Mouse (Mus musculus): ENCODE data around the gene Tesmin. TPM values are rescaled to one million over a fixed set of nuclear protein-coding genes. Genes with fewer than 3 reads are reported as not detected.
A peak's percentile ranks its signal among the peaks of the same experiment; 100 is the strongest.

Gene Tesmin
- total RNA-seq, 2 experiments from 2014 or later, result 0.30 to 0.41 TPM

DNA sequence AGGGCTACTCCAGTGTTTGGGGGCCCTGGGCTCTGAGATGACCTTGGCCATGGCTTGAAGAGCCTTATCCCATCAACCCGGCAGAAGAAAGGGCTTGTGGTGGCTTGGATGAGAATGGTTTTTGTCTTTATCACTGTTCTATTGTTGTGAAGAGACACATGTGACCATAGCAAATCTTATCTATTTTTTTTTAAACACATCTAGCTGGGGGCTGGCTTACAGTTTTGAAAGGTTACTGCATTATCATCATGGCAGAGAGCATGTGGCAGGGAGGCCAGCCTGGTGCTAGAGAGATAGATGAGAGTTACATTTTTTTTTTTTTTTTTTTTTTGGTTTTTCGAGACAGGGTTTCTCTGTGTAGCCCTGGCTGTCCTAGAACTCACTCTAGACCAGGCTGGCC lies 43.3 kb downstream of the Tesmin start:
- intact Hi-C loops (cut with DNase I), result no loop called here
- no peak for DNase-seq (ENCODE audit: extremely low spot score in 1 of 2, low spot score in 2 of 2)

DNA sequence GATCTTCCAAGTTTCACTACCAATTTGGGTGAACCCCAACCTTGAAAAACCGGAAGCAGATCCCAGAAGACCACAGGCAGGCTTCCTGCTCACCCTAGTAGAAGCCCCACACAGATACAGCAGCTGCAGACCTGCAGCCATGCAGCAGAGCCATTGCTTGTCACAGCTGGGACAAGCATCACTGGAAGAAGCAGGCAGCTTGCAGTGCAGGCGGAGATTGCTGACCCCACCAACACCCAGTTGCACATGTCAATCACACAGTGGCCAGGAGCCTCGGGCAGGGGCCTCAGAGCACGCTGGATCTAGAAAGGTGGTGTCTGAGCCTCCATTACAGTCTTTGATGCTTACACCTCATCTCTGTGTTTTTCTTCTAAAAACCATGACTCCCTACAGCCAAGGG lies 45.5 kb downstream of the Tesmin start:
- intact Hi-C loops (cut with DNase I), result no loop called here
- no peak for DNase-seq (ENCODE audit: extremely low spot score in 1 of 2, low spot score in 2 of 2)

DNA sequence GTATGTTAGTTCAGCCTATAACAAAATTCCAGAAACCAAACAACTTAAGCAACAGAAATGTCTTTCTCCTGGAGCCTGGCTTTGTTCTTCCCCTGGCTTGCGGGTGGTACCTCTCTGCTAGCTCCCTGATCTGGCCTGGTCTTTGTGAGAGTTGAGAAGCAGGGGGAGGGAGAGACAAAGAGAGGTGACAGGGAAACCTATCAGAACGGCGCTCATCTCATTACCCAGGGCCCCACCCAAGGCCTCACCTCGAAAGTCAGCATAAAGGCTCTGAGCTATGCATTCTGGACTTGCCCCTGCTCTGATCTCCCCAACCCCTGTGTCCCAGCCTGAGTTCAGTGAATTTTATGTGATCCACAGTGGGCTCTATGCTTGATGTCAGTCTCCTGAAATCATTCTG lies 46.0 kb downstream of the Tesmin start:
- intact Hi-C loops (cut with DNase I), result no loop called here
- no peak for DNase-seq (ENCODE audit: extremely low spot score in 1 of 2, low spot score in 2 of 2)

DNA sequence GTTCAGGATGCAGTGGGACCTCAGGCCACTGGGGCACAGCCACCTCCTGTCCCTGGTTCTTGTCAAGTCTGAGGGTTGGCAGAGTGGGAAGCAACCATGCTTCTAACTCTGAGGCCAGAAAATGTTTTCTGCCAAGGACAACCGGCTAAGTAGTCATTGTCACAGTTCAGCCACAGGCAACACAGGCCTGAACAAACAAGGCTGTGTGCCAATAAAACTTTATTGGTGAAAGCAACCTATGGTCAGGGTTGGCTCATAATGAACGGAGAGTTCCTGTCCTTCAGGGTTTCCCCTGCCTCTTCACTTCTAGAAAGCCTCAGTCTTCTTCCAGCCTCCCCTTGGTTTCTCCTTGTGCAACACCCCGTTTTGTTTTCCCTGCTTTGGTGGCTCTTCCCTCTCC lies 47.2 kb downstream of the Tesmin start:
- DNase-seq (ENCODE audit: extremely low spot score in 1 of 2, low spot score in 2 of 2), result no peak
- intact Hi-C loops (cut with DNase I), result no loop called here

DNA sequence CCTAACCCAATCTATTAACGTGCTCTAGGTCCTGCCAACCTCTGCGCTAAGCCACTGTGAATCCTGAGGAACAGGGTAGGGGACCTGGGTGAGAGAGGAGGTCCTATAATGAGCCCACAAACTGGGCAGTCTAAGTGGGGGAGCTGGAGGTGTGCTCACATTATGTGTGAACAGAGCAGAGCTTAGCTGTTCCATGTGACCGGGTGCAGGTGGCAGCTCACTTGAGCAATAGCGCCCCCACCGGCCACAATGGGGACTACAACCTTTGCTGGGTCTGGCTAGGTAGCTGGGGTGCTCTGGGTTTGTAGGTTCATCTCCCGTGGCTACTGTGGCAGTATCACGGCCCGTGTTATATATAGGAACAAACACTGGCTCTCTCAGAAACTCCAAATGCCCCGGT lies 48.2 kb downstream of the Tesmin start:
- DNase-seq (ENCODE audit: extremely low spot score in 1 of 2, low spot score in 2 of 2), result no peak
- intact Hi-C loops (cut with DNase I), result no loop called here

DNA sequence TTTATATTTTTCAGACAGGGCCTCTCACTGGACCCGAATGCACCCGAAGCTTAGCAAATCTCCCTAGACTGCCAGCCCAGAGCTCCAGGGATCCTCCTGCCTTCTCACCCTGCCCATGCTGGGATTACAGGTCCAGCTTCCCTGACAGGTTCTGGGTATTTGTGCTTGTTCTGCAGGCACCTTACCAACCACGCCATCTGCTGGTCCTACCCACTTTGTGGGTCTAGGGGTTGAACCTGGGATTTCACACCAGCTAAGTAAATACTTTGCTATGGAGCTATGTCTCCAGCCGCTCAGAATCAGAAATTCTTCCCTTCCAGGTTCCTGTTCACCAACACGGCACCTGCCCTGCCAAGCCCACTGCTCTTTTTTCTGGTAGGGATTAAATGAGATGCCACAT lies 49.3 kb downstream of the Tesmin start:
- DNase-seq (ENCODE audit: extremely low spot score in 1 of 2, low spot score in 2 of 2), result no peak
- intact Hi-C loops (cut with DNase I), result no loop called here

DNA sequence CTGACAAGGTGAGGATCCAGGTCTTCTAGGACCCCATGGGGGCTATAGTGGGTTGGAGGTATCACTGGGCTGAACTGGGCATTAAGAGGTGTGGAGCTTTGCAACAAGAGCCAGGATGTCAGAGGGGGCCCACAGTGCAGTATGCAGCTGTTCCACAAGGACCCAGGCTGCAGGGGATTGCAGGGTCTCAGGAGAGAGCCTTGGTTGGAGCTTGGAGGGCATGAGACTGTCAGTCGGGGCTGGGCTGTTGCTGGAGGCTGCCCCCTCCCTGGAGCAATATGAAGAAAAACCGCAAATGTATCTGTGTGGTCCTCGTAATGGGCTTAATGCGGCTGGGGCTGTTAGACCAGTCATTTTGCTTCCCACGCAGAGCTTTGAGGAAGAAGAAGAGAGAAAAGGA lies 52.0 kb downstream of the Tesmin start:
- DNase-seq (ENCODE audit: extremely low spot score in 1 of 2, low spot score in 2 of 2), result no peak
- intact Hi-C loops (cut with DNase I), result no loop called here

DNA sequence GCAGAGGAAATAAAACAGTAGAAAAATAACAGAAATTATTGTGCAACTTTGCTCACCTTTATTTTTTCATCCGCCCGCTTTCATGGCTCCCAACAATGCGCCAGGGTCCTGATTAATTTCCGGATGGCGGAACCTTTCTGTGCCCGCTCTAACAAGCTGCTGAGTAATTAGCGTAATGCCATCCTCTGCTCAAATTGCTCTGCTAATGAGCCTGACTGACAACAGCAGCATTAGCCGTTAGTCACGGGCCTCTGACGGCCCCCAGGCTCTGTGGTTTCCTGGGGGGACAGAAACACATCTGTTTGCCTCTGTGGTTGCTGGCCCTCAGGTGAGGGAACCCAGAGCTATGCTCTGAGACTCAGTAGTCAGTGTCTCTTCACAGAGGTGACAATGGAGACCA lies 52.4 kb downstream of the Tesmin start:
- intact Hi-C loops (cut with DNase I), result no loop called here
- no peak for DNase-seq (ENCODE audit: extremely low spot score in 1 of 2, low spot score in 2 of 2)

DNA sequence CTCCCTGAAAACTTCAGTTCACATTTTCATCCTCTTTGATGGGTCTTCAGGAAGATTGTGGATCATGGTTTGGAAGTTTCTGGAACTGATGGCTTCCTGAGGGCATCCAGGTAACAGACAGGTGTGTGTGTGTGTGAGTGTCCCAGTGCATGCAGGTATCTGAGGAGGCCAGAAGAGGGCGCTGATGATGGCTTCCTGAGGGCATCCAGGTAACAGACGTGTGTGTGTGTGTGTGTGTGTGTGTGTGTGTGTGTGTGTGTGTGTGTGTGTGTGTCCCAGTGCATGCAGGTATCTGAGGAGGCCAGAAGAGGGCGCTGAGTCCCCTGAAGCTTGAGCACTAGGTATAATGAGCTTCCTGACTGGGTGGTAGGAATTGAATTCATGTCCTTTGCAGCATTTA lies 58.7 kb downstream of the Tesmin start:
- intact Hi-C loops (cut with DNase I), result no loop called here
- no peak for DNase-seq (ENCODE audit: extremely low spot score in 1 of 2, low spot score in 2 of 2)

DNA sequence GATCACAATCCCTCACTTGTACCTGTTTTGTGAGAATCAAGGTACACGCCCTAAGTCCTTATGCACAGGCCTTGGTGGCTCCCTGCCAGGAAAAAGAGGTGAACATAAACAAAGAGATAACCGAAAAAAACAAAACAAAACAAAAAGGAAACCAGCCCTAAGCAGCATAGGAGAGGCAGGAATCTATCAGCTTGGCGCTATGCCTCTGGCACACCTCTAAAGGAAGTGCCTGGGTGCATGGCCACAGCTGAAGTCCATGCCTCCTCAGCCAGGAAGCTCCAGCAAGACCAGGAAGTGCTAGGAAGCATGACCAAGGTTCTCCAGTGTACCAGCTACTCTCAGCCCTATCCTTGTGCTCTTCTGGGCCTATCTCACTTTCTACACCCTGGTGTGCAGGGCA lies 60.6 kb downstream of the Tesmin start:
- intact Hi-C loops (cut with DNase I), result no loop called here
- no peak for DNase-seq (ENCODE audit: extremely low spot score in 1 of 2, low spot score in 2 of 2)

DNA sequence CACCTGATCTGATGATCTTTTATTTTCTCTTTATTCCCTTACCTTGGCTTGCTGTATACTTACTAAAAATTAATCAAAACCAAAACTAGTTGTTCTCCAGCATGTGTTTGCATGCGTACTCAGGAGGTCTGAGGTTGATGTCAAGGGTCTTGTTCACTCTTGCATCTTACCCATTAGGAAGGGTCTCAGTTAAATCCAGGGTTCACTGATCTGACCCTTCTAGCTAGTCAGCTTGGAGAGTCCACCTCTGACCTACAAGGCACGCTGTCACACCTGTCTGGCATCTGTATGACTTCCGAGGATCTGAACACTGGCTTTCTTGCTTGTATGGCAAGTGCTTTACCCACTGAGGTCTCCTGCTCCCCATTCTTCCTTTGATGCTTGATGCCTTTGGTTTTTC lies 62.1 kb downstream of the Tesmin start:
- intact Hi-C loops (cut with DNase I), result loop anchor here (2.0 to 5.0 kb wide), 2 partner anchors 63 to 158 kb away; partner anchors contain the start of gene Tesmin
- DNase-seq (ENCODE audit: extremely low spot score in 1 of 2, low spot score in 2 of 2), result no peak

DNA sequence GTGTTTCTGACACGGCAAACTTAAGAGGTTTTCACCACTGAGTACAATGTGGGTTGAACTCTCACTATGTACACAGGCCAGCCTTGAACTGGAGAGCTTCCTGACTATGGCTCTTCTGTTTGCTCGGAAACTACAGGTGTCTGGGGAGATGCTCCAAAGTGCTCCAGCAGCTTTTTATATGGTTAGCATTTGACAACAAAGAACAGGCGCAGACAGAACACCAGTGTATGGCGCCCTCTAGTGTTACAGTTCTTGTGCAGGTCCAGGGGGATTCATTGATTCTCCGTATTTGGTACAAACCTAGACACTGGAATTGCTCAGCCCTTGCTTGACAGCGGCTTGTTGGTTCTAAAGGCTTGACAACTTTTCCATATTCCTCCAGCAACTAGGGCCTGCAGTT lies 62.5 kb downstream of the Tesmin start:
- DNase-seq (ENCODE audit: extremely low spot score in 1 of 2, low spot score in 2 of 2), result peak; percentile 73 to 79
- intact Hi-C loops (cut with DNase I), result loop anchor here (2.0 to 5.0 kb wide), 2 partner anchors 64 to 158 kb away; partner anchors contain the start of gene Tesmin

DNA sequence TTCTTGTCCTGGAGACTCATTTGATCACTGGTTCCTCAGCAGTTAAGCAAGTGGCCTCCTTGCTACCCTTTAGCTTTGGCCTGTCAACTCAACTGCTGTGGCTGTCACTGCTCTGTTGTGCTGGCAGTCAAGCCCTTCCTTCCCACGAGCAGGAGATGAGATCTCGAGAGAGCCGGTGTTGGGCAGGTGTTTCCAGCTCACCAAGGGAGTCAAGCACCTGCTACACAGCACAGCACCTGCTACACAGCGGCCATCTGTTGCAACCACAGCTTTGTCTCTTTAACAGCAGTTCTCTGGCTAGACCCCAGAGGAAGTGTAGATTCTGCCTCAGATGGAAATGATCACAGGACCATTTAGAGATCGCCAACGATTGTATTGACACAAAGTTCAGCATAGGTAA lies 63.0 kb downstream of the Tesmin start:
- DNase-seq (ENCODE audit: extremely low spot score in 1 of 2, low spot score in 2 of 2), result no peak
- intact Hi-C loops (cut with DNase I), result loop anchor here (2.0 to 5.0 kb wide), 2 partner anchors 64 to 159 kb away; partner anchors contain the start of gene Tesmin

Other genes with a start within 250 kb of the Tesmin start
- gene Mrpl21, start 106.0 kb upstream of the Tesmin start, total RNA-seq (2021), result 10 to 100 TPM; 52.4 to 60.4 TPM
- gene Ighmbp2, start 105.8 kb upstream of the Tesmin start, total RNA-seq (2021), result 10 to 100 TPM; 11.2 to 12.2 TPM
- gene Cpt1a, start 66.5 kb upstream of the Tesmin start, total RNA-seq (2021), result 10 to 100 TPM; 31.3 to 32.5 TPM
- gene Gal, start 25.7 kb downstream of the Tesmin start, total RNA-seq (2021), result 1 to 10 TPM; 1.3 to 2.0 TPM
- 10 to 100 TPM; 79.8 to 83.9 TPM for gene Ppp6r3, start 186.9 kb downstream of the Tesmin start, total RNA-seq (2021)